In the genomic region with DNA sequence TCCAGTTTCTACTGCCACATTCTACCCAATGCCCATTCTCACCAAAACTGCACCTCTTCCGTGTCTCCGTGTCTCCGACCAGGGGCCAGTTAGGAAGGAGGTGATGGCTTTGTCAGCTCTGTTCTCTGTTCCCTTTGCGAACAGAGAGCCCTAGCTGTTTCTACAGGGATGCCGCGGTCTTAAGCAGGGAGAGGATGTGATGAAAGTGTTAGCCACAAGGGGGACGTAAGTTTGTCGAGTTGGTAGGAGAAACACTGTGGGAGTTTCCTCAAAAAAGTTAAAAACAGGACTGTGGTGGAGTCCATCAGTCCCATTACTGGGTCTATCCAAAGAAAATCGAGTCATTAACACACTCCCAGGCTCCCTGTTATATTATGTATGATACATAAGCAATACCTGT, we compare ENCODE assay signal across 11 mouse cellular contexts.
DNase-seq lines count a peak whose midpoint lies in the region; ATAC-seq and TF ChIP-seq lines count a peak whose summit lies in the region.
"Had no signal": no experiment of that assay in that cellular context is flagged by ENCODE, and none has a peak within 500 bp of the region (broad histone marks: within the 10 kb centered on the region; RNA-seq: fewer than 3 reads in every experiment).

No protein-coding gene starts in this region.

- peak; percentile 27 for DNase-seq in adrenal gland, postnatal 14 days
- DNase-seq in adrenal gland, adult 2 months, result no peak
- DNase-seq in left cerebral cortex, adult 2 months (ENCODE audit: extremely low spot score in 1 of 2, low spot score in 2 of 2), result no peak
- no peak for DNase-seq in left cerebral cortex, adult 9 months (ENCODE audit: low spot score in 2 of 2)
- DNase-seq in ES-CJ7 (ENCODE audit: low read depth, low spot score), result peak; percentile 93
- no peak for DNase-seq in left cerebral cortex, postnatal 4 days
- no peak for DNase-seq in adrenal gland, postnatal 10 days

- peak; percentile 33; the same call in 1 of the 2 replicates for ATAC-seq in neutrophil, adult 5-6 weeks (ENCODE audit: extremely low read depth, insufficient number of reproducible peaks, low FRiP score, poor library complexity, severe bottlenecking)
- ATAC-seq: inflammation-experienced regulatory T-cells, adult 6 months had no signal

- peak; percentile 22 for TF ChIP-seq CTCF in left cerebral cortex, adult 2 months (IDR thresholded peaks at IDR 0.05)

- intact Hi-C loops in left cerebral cortex, adult 2 months (cut with DNase I), result no loop called here
- intact Hi-C loops in left cerebral cortex, postnatal 4 days (cut with DNase I), result no loop called here

- no peak overlapping the region for H3K4me3 ChIP-seq in left cerebral cortex, adult 2 months
- H3K4me3 ChIP-seq: heart, embryonic 15.5 days; limb, embryonic 12.5 days had no signal

- no peak overlapping the region for H3K27ac ChIP-seq in left cerebral cortex, adult 2 months
- H3K27ac ChIP-seq: limb, embryonic 12.5 days had no signal

Comparison
In these comparisons a context has a peak if more than half of its experiments do, and no peak if none do; other contexts are left out.
1. DNase-seq: peak in adrenal gland, postnatal 14 days (single experiment) and ES-CJ7 (single experiment); none in adrenal gland, adult 2 months (single experiment), left cerebral cortex, adult 2 months (0 of 2), left cerebral cortex, adult 9 months (0 of 2), left cerebral cortex, postnatal 4 days (single experiment) and adrenal gland, postnatal 10 days (single experiment).